Mouse (Mus musculus) thymus, adult 2 months (tissue): ENCODE results near the gene Ccdc28a.

Source experiments
- CTCF ChIP-seq: fragments of 200-500 bp; IDR thresholded peaks from 2 replicates; pipeline ENCODE4 v1.5.1; 2012; ENCODE audit warnings: mild to moderate bottlenecking, control low read depth, low read length, moderate library complexity, borderline replicate concordance; ENCODE audit not compliant: control insufficient read depth, poor library complexity, insufficient read depth; ENCODE audit errors: extremely low read depth
- POLR2A ChIP-seq: fragments of 200-500 bp; IDR thresholded peaks from 2 replicates; pipeline ENCODE4 v1.6.1; 2012; ENCODE audit warnings: mild to moderate bottlenecking, low read length, control low read depth, moderate library complexity; ENCODE audit not compliant: control insufficient read depth, poor library complexity, insufficient read depth; ENCODE audit errors: extremely low read depth

DNA sequence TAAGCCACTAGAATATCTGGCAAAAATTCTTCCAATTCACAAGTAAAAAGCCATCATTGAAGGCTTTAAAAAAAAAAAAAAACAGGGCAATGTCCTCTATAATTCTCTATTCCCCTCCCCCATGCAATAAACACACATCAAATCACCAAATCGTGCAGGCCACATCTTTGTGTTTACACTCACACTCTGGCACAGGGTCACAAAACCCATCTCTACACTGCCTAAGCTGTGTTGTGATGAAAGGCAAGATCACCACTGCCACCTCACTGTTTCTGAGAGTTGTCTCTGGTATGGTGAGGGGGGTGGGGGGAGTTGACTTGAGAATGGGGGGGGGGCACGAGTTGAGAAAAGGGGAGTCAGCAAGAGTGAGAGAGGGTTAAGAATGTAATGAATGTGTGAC is 57.5 kb downstream of the Ccdc28a start:
- TF ChIP-seq CTCF (no peak), POLR2A (no peak)
